Mouse (Mus musculus) adrenal gland, adult 10 weeks (tissue): ENCODE measurements around the gene Olfr1110. TPM values are rescaled to one million over a fixed set of nuclear protein-coding genes. Genes with fewer than 3 reads are reported as not detected.

ENCODE experiments used
- polyA plus RNA-seq: library from polyadenylated mRNA; stranded (reverse); fragments of 350-450 nt; fragmentation: Illumina TruSeq; extraction: RNeasy Lipid Tissue Mini Kit (QIAGEN cat#74804); gene quantifications from one replicate; pipeline ENCODE4 v1.2.3, GENCODE M21; 2014; ENCODE audit warnings: low read depth, low replicate concordance

Gene Olfr1110
- not detected for polyA plus RNA-seq

GRCm38 (mm10) chr2:87140200-87140599 lies at the start of gene Olfr1110:
Gene Olfr1110, minus strand, starts transcription at chr2:87140300.

DNA sequence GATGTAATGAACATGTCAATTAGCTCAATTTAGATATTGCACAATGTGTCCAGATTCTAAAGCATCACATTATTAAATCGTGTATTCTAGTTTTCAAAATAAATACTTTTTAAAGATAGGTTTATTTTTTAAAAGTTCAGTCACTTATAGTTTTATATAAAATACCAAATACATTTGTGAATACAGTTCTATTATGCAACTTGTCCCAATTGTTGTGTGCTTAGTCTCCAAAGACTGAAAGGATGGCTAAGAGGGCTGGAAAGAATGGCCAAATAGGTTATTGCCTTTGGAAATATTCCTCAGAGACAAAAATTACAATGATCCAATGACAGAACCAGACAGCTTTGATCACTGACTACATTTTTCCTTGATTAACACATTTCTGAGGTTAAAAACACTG lies 47.4 kb upstream of the Olfr1110 start, which contains the start of gene Olfr1112:
Gene Olfr1112 (plus strand): TSS at position 301 of the 400 bp plus-strand sequence.

DNA sequence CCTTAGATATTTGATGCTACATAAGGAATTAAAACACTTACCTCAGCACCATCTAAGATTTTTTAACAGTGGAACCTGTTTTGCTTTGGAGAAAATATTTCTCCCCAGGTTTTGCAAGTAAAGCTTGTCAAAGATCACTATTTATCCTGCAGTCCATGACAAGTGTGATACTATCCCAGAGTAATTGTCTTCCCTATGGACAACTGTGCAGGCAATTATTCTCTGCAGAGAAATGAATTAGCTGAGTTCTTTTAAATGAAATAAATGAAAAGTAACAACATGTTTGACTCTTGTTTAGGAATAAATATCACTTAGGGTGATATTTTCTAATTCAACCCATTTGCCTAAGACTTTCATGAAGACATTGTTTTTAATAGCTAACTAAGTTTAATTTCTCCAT lies 12.4 kb upstream of the Olfr1110 start, which contains the start of gene Olfr1111:
Gene Olfr1111 (minus strand): TSS at position 101 of the 400 bp plus-strand sequence.

GRCm38 (mm10) chr2:87114467-87114866 lies 25.6 kb downstream of the Olfr1110 start, which contains the start of gene Olfr259:
Gene Olfr259, minus strand, starts transcription at chr2:87114567.

GRCm38 (mm10) chr2:87095908-87096307 lies 44.2 kb downstream of the Olfr1110 start, which contains the start of gene Olfr1109:
Gene Olfr1109, minus strand, starts transcription at chr2:87096008.

Other genes with a start within 250 kb of the Olfr1110 start
- gene Olfr1097, start 248.1 kb downstream of the Olfr1110 start, polyA plus RNA-seq, result not detected
- not detected for gene Olfr1098, start 215.8 kb downstream of the Olfr1110 start, polyA plus RNA-seq
- not detected for gene Olfr1099, start 179.6 kb downstream of the Olfr1110 start, polyA plus RNA-seq
- not detected for gene Olfr1100, start 160.3 kb downstream of the Olfr1110 start, polyA plus RNA-seq
- gene Olfr1101, start 149.1 kb downstream of the Olfr1110 start, polyA plus RNA-seq, result not detected
- gene Olfr1102, start 141.9 kb downstream of the Olfr1110 start, polyA plus RNA-seq, result not detected
- not detected for gene Olfr1104, start 113.2 kb downstream of the Olfr1110 start, polyA plus RNA-seq
- gene Olfr1105, start 103.8 kb downstream of the Olfr1110 start, polyA plus RNA-seq, result not detected
- gene Olfr1106, start 88.0 kb downstream of the Olfr1110 start, polyA plus RNA-seq, result not detected
- gene Olfr1107, start 64.5 kb downstream of the Olfr1110 start, polyA plus RNA-seq, result not detected
- gene Olfr1109, start 44.3 kb downstream of the Olfr1110 start, polyA plus RNA-seq, result not detected
- not detected for gene Olfr259, start 25.7 kb downstream of the Olfr1110 start, polyA plus RNA-seq
- gene Olfr1111, start 12.3 kb upstream of the Olfr1110 start, polyA plus RNA-seq, result not detected
- not detected for gene Olfr1112, start 47.5 kb upstream of the Olfr1110 start, polyA plus RNA-seq
- not detected for gene Olfr1113, start 68.7 kb upstream of the Olfr1110 start, polyA plus RNA-seq
- not detected for gene Olfr1115, start 107.7 kb upstream of the Olfr1110 start, polyA plus RNA-seq
- gene Olfr1116, start 127.2 kb upstream of the Olfr1110 start, polyA plus RNA-seq, result not detected
- gene Olfr1118, start 167.3 kb upstream of the Olfr1110 start, polyA plus RNA-seq, result not detected
- gene Olfr1120, start 214.5 kb upstream of the Olfr1110 start, polyA plus RNA-seq, result not detected
- gene Olfr1121, start 229.6 kb upstream of the Olfr1110 start, polyA plus RNA-seq, result not detected
- not detected for gene Olfr1122, start 245.5 kb upstream of the Olfr1110 start, polyA plus RNA-seq